Mouse (Mus musculus) thymus, postnatal 4 days (tissue): Measurements from ENCODE around the gene Vps16.

Experiments used
- DNase-seq: peaks from one replicate; pipeline ENCODE4 v3.0.0; 2021

The Vps16 gene

GRCm38 (mm10) chr2:130423397-130424125, 578 bp upstream of the Vps16 start:
- peak; percentile 90 for DNase-seq

- no peak for DNase-seq
These were observed 973 bp downstream of the Vps16 start for GRCm38 (mm10) chr2:130425112-130425511.

- DNase-seq, result no peak
These were observed 5.7 kb downstream of the Vps16 start for GRCm38 (mm10) chr2:130429851-130430250.

- DNase-seq, result no peak
These were observed 6.3 kb downstream of the Vps16 start for GRCm38 (mm10) chr2:130430484-130430883.

- no peak for DNase-seq
These were observed 8.0 kb downstream of the Vps16 start for GRCm38 (mm10) chr2:130432157-130432556.

- DNase-seq, result peak; percentile 62
These were observed 9.0 kb downstream of the Vps16 start for GRCm38 (mm10) chr2:130433152-130433551.

- no peak for DNase-seq
These were observed 12.6 kb downstream of the Vps16 start for GRCm38 (mm10) chr2:130436769-130437168.

GRCm38 (mm10) chr2:130438861-130439260, 14.7 kb downstream of the Vps16 start:
- DNase-seq, result no peak

- no peak for DNase-seq
These were observed 15.8 kb downstream of the Vps16 start for GRCm38 (mm10) chr2:130439840-130440480.

- no peak for DNase-seq
These were observed 18.0 kb downstream of the Vps16 start for GRCm38 (mm10) chr2:130442162-130442561.

GRCm38 (mm10) chr2:130448449-130448848, 24.3 kb downstream of the Vps16 start:
- no peak for DNase-seq

GRCm38 (mm10) chr2:130449021-130449793, 25.1 kb downstream of the Vps16 start:
- peak; percentile 16 for DNase-seq

- peak; percentile 95 for DNase-seq
These were observed 25.8 kb downstream of the Vps16 start, which contains the start of gene Ptpra for GRCm38 (mm10) chr2:130449794-130450433. Gene Ptpra, plus strand, starts transcription at chr2:130450278.

- DNase-seq, result peak; percentile 82
These were observed 26.3 kb downstream of the Vps16 start for GRCm38 (mm10) chr2:130450434-130450796.

GRCm38 (mm10) chr2:130451086-130451726, 27.1 kb downstream of the Vps16 start:
- no peak for DNase-seq

- DNase-seq, result no peak
These were observed 27.6 kb downstream of the Vps16 start for GRCm38 (mm10) chr2:130451727-130452090.

GRCm38 (mm10) chr2:130452266-130452665, 28.1 kb downstream of the Vps16 start:
- no peak for DNase-seq

GRCm38 (mm10) chr2:130453421-130453820, 29.3 kb downstream of the Vps16 start:
- DNase-seq, result no peak

- DNase-seq, result no peak
These were observed 30.7 kb downstream of the Vps16 start for GRCm38 (mm10) chr2:130454748-130455370.

GRCm38 (mm10) chr2:130457871-130458270, 33.7 kb downstream of the Vps16 start:
- no peak for DNase-seq

- DNase-seq, result no peak
These were observed 35.4 kb downstream of the Vps16 start for GRCm38 (mm10) chr2:130459576-130459975.
